Mouse (Mus musculus) kidney, postnatal 4 days (tissue): ENCODE measurements around the gene Ankrd45.
"Not testable (repeated sequence)": the region's sequence is repeated elsewhere in the genome, so short reads cannot be mapped to it uniquely, and the experiment has no call there.

Experiments
- DNase-seq, 2 experiments: peaks; one replicate each; pipeline ENCODE4 v3.0.0; 2021; ENCODE audit warnings: mixed read lengths in 2 of 2

The Ankrd45 gene

DNA sequence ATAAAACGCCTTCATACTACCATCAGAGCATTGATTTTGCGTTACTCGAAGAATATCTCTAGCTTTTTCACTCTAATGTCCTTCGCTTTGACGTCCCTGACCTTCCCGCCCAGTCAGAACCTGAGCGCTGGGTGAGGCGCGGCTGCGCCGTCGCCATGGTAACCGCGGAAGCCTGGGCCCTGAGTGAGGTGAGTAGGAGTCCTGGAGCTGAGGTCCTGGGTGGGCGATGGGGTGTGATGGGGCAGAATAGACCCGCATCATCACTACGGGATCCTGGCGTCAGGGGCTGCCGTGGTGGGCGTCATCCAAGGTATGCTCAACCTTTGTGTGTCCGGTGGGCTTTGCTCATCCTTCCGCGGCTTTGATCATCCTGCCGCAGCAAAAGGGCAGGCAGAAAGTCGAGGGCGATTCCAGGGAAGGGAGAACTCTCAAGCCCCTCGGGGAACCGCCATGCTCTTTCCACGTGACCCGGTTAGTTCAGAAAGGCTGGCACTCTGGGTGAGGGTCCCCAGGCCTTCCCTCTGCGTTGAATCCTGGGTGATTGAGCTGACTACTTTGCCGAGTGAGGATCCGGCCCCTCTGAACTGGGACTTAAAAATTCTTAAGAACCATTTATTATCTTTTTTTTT is at the start of gene Ankrd45:
TSS of gene Ankrd45 (plus strand) at position 161 of the 629 bp plus-strand sequence.
- DNase-seq: peak; percentile 72 to 82

- no peak for DNase-seq
Measured at GRCm38 (mm10) chr1:161099721-161100405, 42.6 kb upstream of the Ankrd45 start.

DNA sequence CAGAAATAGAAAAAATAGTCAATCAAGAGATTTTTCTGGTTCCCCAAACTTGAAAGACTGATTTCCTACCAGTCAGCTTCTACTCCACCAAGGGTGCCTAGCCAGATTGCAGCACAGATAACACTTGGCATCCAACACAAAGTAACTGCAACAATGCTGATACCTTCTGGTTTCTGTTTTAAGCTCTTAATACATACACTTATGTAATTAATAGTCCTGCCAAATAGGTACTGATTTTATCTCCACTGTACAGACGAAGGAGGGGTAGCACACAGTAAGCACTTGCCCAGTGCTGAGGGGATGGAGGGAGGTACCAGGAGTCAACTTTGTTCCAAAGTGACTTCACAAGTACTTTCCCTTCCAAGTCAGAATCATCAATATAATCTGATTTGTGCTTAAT is 38.6 kb upstream of the Ankrd45 start:
- DNase-seq: no peak

GRCm38 (mm10) chr1:161109216-161109615 is 33.3 kb upstream of the Ankrd45 start:
- DNase-seq: peak in 1 of 2 experiments; percentile 9

DNA sequence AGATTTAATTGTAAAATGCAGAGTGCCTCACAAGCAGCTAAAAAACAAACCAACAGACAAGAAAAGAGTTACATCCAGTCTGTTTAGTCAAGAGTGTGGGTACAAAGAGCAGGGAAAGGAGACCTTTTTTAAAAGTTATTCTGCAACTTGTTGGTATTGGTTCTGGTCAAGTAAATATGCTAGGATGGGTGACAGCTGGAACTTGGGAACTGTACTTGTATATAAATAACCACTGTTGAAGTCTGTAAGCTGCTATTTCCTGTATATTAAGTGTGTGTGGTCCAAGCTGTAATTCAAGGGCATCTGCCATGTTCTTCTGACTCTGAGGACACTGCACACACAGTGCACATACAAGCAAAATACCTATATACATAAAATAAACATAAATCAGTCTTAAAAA is 27.9 kb upstream of the Ankrd45 start:
- no peak for DNase-seq

DNA sequence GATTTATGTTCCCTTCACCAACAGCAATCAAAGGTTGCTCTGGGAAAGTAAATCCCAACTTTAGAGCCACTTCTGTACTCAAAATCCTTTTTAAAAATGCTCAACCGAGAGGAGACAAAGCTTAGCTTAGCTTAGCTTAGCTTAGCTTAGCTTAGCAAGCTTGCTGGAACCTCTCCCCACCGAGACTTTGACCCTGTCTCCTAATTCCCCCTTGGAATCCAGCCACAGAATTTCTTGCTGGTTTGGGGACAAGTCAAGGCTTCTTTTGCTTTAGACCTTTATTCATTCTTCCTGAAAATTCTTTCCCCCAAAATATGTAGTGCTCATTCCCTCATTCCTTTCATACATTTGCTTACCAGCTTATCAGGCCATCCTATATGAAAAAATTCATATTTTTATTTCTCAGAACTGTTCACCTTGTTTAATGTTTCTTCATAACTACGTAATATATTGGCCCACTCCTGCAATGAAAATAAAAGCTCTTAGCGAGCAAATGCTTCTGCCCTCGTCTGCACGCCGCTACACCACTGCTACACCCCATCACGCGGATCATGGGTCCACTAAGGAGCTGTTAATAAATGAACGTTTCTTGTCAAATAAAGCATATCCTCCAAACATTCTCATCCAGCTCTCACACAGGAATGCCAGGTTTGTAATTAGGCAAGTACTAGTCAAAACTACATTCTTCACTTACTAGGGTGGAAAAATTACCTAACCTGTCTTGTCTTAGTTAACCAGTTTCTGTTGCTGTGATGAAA is 19.7 kb upstream of the Ankrd45 start:
- DNase-seq: no peak

DNA sequence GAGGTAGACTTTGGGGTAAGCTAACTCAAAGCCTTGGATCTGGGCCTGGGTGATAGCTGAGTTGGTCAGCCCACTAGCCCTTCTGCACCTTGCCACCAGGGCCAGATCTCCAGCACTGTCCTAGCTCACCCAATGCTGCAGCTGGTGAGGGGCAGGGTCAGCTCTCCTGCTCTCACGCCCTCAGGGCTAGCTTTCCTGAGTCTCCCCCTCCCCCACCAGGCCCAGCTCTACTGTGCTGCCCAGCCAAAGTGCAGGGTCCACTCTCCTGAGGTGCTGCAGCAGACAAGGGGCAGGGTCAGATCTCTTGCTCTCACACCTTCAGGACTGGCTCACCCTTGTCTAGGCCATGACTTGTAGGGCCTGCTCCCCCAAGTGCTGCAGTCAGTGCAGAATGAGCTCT is 16.0 kb upstream of the Ankrd45 start:
- peak; percentile 21 to 54 for DNase-seq

DNA sequence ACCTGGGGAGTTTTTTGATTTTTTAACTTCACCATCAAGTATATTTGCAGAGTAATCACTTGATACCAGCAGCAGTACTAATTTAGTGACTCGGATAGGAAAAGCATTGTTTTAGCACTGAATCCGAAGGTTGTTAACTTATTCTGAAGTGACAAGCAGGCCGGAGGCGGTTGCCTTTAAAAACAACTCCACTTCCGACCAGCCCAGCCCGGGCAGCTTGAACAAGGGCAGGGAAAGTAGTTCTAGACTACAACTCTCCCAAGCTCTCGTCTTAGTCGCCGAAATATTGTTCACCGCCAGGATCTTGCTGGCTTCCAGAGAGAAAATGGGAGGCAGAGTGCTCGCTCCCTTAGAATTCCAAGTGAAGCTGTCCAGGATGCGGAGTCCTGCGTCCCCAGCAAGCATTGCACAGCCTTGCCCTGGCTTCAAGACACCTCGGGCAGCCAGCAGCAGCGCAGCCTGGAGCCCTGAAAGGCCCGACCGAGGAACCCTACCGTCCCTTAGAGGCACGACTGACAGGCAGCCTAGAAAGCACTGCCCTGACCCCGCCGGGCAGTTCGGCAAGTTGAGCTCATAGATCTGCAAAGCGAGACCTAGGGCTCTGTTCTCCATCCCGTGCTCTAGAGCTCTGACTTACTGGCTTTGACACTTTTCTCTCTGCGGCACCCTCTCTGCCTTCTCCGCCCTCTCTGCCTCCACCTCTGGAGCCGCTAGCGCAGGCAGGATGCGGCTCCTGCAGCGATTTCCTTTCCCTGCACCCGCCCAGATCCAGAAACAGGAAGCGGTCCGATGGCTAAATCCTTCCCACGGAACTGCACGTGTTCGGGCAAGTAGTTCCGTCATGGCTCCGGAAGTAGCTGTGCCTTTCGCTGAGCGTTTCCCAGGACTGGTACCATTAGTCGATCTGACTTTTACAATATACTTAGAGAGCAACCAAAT is 11.5 kb upstream of the Ankrd45 start, which contains the start of gene Klhl20:
TSS of gene Klhl20 (minus strand) at position 786 of the 939 bp plus-strand sequence.
- peak; percentile 96 to 97 for DNase-seq

- no peak for DNase-seq
Measured at GRCm38 (mm10) chr1:161139496-161139895, 3.0 kb upstream of the Ankrd45 start.

- DNase-seq: no peak
Measured at GRCm38 (mm10) chr1:161140026-161140762, 2.3 kb upstream of the Ankrd45 start.

- no peak for DNase-seq
Measured at GRCm38 (mm10) chr1:161143216-161143615, 725 bp downstream of the Ankrd45 start.

GRCm38 (mm10) chr1:161145611-161146010 is 3.1 kb downstream of the Ankrd45 start:
- DNase-seq: not testable (repeated sequence)

DNA sequence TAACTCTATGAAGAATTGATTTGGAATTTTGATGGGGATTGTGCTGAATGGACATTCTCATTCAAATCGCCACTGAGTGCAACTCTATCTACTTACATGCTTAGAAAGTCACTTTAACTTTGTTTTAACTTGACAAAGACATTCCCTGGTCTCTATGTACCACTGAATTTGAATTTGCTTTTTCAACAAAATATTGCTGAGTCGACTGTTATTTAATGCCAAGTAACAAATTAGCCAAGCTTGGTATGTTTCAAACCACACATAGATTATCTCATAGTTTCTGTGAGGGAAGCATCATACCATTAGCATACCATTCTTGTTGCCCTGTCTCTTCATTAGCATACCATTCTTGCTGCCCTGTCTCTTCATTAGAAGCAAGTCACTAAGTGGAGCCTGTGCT is 5.4 kb downstream of the Ankrd45 start:
- no peak for DNase-seq

DNA sequence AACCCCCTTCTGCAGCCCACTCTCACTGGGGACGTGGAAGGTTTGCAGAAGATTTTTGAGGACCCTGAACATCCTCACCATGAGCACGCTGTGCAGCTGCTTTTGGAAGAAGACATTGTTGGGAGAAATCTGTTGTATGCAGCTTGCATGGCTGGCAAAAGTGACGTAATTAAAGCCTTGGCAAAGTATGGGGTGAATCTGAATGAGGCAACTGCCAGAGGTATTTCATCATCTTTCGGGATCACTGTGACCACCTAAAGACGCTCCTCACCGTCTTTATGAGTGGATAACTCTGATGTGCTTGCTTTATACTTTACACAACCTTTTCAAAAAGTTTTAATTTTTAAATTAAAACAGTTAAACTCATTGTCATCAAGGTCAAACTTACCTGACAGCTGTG is 8.6 kb downstream of the Ankrd45 start:
- no peak for DNase-seq

DNA sequence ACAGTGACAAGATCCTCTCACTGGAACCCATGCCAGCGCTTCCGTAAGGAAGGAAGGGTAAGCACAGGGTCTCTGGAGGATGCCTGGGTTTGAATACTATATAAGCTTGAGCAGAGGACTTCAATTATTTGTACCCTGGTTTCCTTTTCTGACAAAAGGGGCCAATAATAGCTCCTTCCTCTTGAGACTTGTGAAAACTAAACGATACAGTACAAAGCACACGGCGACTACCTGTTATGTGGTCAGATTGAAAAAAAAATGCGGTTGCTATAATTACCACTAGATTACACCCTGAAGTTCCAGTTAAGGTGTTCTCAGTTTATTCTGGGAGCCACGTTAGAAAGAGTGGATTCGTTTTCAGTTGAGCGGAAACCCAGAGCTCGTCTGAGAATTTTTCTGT is 14.1 kb downstream of the Ankrd45 start:
- no peak for DNase-seq

DNA sequence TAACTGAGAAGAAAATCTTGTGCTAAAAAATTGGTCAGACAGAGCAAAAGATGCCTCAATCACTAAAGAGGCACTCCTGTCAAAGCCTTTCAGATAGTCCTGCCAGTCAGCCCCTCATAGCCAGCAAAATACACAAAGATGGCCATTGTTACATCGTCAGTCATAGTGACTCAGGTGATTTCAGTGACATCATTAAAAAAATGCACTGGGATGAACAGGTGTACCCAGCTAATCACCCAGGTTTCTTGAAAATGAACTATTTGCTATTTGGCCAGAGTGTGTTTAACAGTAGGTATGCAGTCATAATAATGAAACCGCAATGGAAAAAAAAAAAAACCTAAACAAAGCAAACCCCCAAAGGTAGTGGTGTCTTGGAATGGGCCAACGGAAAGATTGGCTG is 16.7 kb downstream of the Ankrd45 start, which contains the start of gene Tex50:
TSS of gene Tex50 (minus strand) at position 101 of the 400 bp plus-strand sequence.
- no peak for DNase-seq

- DNase-seq: no peak
Measured at GRCm38 (mm10) chr1:161160266-161160665, 17.8 kb downstream of the Ankrd45 start.

- peak; percentile 86 to 91 for DNase-seq
Measured at GRCm38 (mm10) chr1:161170651-161171050, 28.2 kb downstream of the Ankrd45 start.

GRCm38 (mm10) chr1:161180674-161181073 is 38.2 kb downstream of the Ankrd45 start:
- DNase-seq: peak; percentile 72

- DNase-seq: no peak
Measured at GRCm38 (mm10) chr1:161182386-161182785, 39.9 kb downstream of the Ankrd45 start.

- no peak for DNase-seq
Measured at GRCm38 (mm10) chr1:161183677-161184076, 41.2 kb downstream of the Ankrd45 start.

GRCm38 (mm10) chr1:161185431-161185830 is 42.9 kb downstream of the Ankrd45 start:
- no peak for DNase-seq
